Mouse (Mus musculus) adrenal gland (tissue): Measurements from ENCODE around the gene Jun.

ENCODE experiments used
- intact Hi-C: fragments of 180-260 bp; cut with DNase I; formaldehyde crosslinking; loops from one replicate; pipeline ENCODE4 v1.15.1; 2025
- long read RNA-seq, 2 experiments: library from polyadenylated mRNA; unstranded; transcript quantifications; one replicate each; pipeline ENCODE4 v2.0.0; 2020; ENCODE audit warnings: borderline replicate concordance in 1 of 2; ENCODE audit not compliant: insufficient replicate concordance in 1 of 2

The Jun gene
- long read RNA-seq, experiment 1, transcript Jun-201 (1 exons, 3,189 nt) = major isoform, 112 of 114 reads
- long read RNA-seq, experiment 1, partial matches to known transcripts = 0 of 114 reads
- long read RNA-seq, experiment 1, other reads (novel, unspliced or antisense) = 2 of 114 reads
- long read RNA-seq, experiment 2, transcript Jun-201 (1 exons, 3,189 nt) = major isoform, 381 of 384 reads
- long read RNA-seq, experiment 2, partial matches to known transcripts = 0 of 384 reads
- long read RNA-seq, experiment 2, other reads (novel, unspliced or antisense) = 3 of 384 reads

DNA sequence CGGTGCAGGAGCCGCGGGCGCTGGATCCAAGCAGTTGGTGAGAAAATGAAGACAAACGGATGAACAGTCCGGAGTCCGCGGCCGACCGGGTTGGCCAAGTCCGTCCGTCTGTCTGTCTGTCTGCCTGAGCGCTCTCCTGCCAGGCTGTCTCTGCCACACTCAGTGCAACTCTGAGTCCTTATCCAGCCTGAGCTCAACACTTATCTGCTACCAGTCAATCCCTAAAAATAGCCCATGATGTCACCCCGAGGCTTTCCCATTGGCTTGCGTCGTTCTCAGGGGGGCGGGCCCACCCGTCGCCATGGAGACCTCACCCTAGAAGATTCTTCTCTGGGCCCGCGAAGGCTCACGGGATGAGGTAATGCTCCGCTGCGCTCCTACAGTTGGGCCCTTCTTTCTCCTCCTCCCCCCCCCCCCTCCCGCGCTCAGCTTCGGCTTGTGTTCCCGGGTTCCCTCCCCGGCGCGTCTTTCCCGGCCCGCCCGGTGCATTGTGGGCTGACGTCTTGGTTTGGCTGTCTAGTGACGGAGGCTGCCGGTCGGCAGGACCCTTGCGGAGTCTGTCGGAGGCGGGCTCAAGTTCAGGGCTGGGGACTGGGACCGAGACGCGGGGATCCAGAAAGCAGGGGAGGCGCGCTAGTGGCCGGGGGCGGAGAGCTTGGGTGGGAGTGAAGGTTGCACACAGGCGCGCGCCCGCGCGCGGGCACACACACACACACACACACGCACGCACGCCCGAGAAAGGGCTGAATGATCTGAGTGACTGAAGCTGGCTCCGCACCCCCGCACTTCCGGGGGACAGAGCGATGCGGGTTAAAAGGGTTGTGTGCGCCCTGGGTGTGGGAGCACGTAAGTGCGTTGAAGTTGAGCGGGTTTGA is at the start of gene Jun:
Gene Jun, minus strand, starts transcription at position 198 of the 875 bp plus-strand sequence.
- intact Hi-C loops = loop anchor here (5.0 to 10.0 kb wide), 5 partner anchors 233 to 820 kb away; partner anchors contain the start of gene Fggy

DNA sequence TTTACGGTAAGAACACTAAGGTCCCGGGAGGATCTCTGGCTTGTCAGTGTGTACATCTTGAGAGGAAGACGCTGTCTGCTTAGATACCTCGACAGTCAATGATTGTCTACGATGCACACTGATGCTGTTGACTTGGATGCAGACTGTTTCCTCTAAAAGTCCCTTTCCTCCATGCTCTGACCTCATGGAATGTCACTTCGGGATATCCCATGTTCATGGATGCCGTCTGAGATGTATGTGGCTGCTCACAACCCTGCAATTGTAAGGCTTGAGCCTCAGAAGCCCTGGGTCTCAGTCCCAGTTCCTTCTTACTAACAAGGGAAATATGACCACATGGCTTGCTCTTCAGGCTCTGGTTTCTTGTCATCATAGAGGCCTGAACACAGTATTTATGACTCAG is 49.7 kb upstream of the Jun start:
- intact Hi-C loops = no loop called here

DNA sequence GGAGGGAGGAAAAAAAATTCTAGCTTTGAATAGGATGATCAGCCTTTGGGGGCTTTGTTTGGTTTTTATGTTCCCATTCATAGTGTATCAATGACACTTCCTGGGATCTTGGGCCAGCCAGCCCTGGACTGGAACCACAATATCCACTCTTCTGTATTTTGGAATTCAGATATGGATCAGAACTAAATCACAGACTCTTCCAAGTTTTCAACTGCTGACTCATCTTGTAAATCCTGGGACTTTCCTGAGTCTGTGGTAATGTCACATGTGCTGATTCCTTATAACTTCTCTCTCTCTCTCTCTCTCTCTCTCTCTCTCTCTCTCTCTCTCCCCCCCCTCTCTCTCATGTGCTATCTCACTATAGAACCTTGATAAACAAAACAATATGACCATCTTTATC is 48.7 kb upstream of the Jun start:
- intact Hi-C loops = no loop called here

DNA sequence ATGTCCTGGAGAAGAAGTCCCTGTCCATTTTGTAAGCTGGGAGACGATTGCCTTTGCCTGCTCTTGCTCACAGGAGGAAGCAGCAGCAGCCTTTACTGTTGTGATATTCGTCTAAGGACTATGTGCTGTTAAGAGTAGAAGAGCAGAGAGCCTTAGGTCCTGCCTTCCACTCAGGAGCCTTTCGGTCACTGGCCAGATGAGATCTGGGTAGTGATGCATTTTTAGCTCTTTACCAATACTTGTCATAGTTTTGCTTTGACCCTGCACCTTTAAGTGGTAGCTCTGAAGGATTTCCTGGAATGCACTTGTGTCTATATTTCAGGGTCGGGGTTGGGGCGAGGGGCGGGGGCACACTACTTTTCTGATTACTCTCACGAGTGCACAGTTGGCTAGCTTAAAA is 47.4 kb upstream of the Jun start:
- intact Hi-C loops = loop anchor here (5.0 kb wide), 1 partner anchor 58 kb away; no protein-coding TSS in a partner anchor

DNA sequence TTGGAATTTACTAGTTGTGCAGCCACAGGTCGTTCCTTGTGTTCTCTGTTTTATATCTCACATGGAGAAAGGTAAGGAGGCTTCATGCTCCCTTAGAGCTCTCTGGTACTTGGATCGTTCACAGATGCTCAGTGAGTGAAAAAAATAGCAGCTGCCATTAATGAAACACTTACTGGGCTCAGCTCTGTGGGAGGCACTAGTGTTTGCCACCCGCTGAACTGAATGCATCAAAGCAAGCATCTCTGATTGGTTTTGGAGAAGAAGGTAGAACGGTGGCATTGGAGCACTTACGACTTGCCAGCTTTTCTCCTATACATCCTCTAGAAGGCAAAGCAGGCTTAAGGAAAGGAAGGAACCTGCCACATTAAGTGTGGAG is 46.7 kb upstream of the Jun start:
- intact Hi-C loops = loop anchor here (5.0 kb wide), 1 partner anchor 59 kb away; no protein-coding TSS in a partner anchor

DNA sequence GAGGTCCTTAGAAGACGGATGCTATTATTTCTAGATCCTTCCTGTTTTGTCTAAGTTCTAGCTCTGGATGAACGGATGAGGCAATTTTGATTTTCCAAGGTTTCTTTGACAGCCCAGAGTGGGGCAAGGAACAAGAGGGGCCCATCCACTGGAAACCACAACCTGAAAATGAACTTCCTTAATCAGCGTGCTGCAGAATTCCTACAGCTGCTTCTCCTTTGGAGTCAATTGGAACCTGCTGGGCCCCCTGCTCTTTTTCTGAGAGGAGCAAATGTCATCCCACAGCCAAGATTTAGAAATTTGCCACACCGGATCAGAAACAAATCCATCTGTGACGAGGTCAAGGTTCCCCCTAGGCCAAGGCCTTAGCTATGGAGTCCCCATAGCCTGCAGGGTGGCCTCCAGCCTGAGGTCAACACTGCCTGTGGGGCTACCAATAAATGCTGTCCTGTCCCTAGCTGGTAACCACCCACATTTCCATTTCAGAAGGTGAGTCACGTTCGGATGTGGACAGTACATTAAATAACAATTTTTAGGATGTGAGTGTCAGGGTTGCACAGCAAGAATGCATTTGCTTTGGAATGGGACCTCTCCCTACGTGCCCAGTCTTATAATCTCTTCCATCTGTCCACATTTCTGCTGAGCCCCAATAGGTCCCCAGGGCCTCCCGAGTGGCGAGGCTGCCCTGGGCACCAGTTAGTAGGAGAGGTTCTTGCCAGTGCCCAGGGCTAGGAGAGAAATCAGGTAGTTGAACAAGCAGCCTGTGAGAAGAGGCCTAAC is 46.1 kb upstream of the Jun start:
- intact Hi-C loops = loop anchor here (5.0 kb wide), 1 partner anchor 59 kb away; no protein-coding TSS in a partner anchor

DNA sequence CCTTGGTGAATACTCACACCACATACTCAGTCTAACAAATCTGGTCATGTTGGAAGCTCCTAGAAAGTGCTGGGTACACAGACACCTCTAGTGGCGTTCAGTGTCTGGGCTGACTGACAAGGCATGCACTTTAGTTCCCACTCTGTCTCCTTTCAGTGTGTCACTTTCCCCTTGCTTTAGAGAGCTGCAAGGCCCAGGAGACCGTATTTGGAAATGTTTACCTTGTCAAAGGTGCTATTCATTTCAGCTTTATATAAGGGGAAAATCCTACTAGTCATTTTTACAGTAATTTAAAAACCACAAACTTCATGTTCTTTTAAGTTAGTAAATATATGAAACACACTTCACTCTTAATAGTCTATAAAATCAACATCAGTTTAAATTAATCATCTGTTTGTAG is 44.7 kb upstream of the Jun start:
- intact Hi-C loops = loop anchor here (5.0 kb wide), 1 partner anchor 61 kb away; no protein-coding TSS in a partner anchor

DNA sequence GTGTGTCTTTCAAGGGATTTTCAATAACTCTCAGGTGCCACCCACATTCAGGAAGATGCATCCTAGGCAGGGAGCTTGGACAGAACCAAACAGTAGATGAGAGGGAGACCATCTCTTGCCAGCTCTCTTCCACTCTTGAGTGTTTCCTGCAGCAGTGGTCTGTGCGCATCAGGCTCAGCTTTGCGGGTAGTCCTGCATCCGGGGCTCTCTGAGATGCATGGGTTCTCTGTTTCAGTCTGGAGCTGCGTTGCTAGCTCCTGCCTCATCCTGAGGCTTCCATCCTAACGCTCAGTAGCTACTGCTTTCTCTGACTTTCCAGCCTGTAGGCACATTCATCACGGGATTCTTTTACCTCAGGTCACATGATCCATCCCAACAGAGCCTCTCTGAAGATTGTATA is 43.9 kb upstream of the Jun start:
- intact Hi-C loops = loop anchor here (5.0 kb wide), 1 partner anchor 61 kb away; no protein-coding TSS in a partner anchor

DNA sequence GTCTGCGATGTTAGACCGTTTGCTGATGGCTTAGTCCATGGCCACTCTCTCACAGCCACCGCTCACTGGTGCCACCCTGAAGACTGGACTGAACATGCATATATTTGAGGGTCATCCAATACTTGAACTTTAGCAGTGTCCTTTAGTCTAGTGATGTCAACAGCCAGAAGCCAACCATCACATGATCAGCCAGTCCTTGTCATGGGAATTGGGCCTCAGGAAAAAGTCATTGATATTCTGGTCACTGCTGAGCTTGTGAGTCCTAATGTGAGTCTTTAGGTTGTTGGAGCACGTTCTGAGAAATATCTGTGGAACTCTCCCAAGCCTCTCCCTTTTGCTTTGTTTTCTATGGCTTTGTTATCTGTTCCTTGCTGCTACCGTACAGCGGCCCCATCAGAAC is 43.3 kb upstream of the Jun start:
- intact Hi-C loops = loop anchor here (5.0 kb wide), 1 partner anchor 62 kb away; no protein-coding TSS in a partner anchor

DNA sequence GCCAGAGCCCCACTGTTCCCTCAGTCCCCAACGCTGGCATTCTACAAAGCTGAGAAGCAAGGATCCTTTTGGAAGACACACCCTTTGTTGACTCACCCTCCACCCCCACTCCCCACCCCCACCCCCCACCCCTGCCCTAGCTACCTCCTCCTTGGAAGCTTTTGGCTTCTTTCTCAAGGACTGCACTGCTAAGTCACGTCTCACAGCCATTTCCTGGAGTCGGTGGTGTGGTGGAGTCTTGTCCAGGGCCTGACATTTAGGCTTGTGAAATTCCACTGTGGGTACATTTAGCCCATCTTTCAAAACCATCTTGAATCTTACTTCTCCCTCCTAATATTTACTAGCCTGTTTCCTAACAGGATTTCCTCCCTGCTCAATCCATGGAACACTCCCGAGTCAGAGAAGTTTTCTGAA is 42.7 kb upstream of the Jun start:
- intact Hi-C loops = loop anchor here (5.0 kb wide), 1 partner anchor 63 kb away; no protein-coding TSS in a partner anchor

DNA sequence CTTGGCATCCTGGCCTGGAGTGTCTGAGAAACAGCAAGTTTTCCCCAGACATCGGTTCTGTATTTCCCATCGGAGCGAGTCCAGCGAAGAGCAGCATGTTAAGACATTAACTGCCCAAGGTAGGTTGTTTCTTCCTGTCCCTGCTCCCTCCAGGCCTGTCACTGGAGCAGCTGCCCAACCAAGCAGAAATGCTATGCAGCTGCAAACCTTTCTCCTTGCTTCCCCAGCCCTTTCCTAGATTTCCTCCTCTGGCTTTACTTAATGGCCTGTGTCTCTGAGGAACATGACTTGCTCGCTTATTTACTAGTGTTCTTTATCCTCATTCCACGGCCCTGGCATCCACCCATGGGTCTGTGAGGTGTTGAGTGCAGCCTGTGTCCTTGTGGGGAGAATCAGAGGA is 41.6 kb upstream of the Jun start:
- intact Hi-C loops = no loop called here

DNA sequence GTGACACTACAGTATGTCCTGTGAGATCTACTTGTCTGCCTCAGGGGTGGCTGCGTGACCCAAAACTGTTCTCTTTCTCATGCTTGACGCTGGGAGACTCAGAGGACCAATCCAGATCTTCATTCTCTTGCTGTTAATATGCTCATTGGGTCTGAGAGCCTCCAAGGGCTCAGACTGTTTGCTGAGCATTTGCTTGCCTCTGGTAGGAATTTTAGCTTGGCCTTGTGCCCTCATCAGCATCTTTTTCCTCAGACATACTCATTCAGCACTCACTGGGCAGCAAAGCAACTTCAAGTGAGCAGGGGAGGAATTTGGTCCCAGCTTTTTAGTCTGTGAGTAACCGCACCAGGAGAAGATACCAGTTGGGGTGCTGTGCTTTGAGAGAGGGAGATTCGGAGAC is 40.5 kb upstream of the Jun start:
- intact Hi-C loops = no loop called here

DNA sequence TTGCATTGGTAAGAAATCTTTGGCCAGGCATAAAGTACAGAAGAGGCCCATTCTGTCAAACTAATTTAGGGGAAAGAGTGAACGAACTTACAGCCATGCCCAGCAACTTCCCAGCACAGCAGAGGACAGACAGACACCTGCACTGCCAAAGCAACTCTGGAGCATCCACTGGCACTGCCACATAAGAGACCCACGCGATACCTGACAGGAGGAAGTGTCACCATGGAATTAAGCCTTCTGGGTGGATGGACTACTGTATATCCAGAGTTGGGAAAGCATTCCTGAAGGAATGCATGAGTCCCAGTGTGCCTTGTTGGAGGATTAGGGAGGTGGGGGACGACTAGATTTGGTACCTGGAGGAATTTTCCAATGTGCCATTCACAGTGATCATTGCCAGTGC is 39.5 kb upstream of the Jun start:
- intact Hi-C loops = no loop called here

DNA sequence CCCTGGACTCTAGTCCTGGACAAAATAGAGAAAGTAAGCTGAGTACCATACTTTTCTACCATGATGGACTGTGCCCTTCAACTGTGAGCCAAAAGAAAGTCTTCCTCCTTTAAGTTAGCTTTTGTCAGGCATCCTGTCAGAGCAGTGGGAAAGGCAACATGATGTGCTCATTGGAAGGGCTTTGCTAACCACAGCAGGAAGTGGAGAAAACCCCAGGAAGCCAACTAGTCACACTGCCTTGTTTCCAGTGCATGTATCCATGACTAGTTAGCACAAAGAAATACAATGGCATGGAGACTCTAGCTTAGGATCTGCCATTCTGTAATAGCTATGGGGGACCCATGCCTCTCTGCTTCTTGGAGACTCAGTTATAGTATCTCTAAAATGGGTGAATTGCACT is 37.9 kb upstream of the Jun start:
- intact Hi-C loops = no loop called here

DNA sequence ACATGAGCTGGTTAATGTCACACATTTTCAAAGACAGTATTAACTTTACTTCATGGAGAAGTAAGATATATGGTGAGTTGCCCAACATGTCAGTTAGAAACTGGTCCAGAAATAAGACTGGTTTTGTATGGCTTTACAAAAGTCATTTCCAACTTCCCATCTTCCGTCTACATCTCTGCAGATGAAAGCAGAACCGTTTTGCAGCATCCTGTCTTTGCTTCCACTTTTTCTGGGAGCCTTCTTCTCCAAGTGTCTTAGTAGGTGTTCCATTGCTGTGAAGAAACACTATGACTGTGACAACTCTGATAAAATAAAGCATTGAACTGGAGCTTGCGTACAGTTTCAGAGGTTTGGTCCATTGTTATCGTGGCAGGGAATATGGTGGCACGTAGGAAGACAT is 37.0 kb upstream of the Jun start:
- intact Hi-C loops = no loop called here

DNA sequence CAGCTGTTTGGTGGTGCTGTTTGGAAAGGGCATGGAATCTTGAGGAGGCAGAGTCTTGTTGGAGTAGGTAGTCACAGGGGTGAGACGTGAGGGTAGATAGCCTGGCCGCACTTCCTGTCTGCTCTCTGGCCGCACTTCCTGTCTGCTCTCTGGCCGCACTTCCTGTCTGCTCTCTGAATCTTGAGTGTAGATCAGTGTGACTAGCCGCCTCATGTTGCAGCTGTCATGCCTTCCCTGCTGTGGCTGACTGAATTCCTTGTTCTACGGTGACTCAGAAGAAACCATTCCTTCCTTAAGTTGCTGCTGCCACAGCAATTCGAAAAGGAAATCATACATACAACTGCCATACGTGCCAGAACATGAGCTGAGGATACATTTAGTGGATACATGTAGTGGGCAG is 31.9 kb upstream of the Jun start:
- intact Hi-C loops = loop anchor here (2.0 kb wide), 1 partner anchor 77 kb away; no protein-coding TSS in a partner anchor

DNA sequence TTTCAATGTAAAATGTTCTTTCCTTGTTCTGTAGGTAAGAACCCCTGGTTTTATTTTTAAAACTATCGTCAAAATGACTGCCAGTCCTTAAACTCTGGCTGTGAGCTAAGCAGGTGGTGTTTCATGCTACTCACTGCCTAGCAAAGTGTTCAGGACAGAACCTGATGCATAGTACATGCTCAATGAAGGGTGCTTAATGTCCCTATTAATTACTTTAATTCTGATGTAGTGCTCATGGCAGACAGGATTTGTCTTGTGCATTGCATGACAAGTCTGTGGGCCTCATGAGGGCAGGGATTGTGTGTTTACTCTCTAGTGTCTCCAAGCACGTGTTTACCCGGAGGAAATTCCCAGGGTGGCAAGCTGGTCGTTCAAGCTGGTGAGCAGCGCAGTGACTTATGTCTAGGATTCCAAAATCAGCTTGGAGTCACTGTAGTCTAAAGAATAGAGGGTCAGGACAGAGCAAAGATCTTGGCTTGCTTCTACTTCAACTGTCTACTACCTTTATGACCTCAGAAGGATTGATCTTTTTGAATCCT is 31.2 kb upstream of the Jun start:
- intact Hi-C loops = loop anchor here (2.0 kb wide), 1 partner anchor 78 kb away; no protein-coding TSS in a partner anchor

DNA sequence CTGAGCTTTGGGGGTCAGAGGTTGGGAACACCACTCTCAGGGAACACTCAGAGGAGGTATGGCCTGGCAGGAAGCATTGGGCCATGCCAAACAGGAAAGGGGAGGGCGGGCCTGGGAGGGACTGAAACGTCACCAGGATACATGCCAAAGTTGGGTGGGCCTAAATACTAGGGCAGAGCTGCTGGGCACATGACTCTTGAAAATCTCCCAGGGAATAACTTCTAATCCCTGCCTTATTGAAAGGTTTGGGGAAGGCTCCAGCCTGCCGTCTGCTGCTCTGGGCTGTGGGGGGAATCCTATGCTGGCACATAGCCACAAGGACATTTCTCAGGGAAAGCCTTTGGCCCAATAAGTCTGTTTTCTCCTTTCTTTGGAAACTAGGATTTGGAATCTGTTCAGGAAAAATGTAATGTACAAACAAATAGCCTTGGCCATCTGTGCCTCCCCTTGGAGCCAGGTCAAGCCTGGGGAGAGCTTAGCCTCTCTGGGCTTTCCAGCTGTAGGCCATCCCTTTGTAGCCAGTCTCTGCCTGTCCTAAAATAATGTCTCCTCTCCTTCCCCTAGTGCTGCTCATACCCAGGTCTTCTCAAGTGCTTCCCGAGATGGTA is 30.6 kb upstream of the Jun start:
- intact Hi-C loops = loop anchor here (2.0 kb wide), 1 partner anchor 78 kb away; no protein-coding TSS in a partner anchor

DNA sequence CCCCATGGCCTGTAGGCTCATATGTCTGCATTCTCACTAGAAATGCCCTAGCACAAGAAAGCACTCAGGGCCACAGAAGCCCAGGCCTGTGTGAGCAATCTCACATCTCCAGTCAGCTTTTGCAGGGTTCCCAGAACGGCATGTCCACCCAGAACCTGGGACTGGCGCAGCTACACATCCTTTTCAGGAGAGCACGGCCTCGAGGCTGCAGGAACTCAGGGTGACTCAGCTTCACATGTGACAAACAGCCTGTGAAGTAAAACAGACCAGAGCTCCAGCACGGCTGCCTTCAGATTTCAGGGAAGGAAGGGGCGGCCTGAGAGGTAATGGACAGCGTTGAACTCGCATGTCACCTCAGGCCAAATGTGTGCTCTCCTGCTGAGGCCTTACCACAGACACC is 29.6 kb upstream of the Jun start:
- intact Hi-C loops = loop anchor here (2.0 kb wide), 1 partner anchor 79 kb away; no protein-coding TSS in a partner anchor

DNA sequence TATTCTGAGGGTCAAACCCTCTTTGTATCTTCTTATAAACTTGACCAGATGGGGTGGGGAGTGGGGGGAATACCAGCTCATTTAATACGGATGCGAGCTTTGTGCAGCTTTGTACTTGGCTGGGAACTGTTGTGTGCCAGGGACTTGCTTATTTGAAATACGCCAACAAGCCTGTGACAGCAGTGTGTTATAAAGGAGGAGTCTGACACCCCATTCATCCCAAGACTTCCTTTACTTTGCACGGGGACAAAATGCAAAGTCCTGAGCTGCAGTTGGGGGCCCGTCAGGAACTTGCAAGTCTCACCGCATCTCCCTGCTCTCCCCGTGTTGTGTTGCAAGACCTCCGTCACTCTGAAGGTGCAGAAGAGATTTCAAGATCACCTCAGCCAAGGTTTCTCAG is 26.6 kb upstream of the Jun start:
- intact Hi-C loops = no loop called here
